Mouse (Mus musculus) forebrain, embryonic 15.5 days (tissue): ENCODE results near the gene Aldh8a1. TPM values are rescaled to one million over a fixed set of nuclear protein-coding genes. Genes with fewer than 3 reads are reported as not detected.

Experiments
- ATAC-seq: fragments of 200-750 bp; cut with Nextera tagmentation; replicated peaks from 2 replicates; pipeline ENCODE4 v1.8.0; 2017; ENCODE audit warnings: mild to moderate bottlenecking, moderate TSS enrichment, moderate library complexity
- H3K27ac ChIP-seq: fragments of 300-500 bp; sonication (generic); replicated peaks from 2 replicates; pipeline ENCODE4 v1.5.1; 2015; ENCODE audit warnings: mild to moderate bottlenecking, inconsistent platforms
- H3K27me3 ChIP-seq: fragments of 300-500 bp; sonication (generic); 2 replicates; pipeline ENCODE4 v1.6.1; 2015; ENCODE audit warnings: inconsistent platforms
- H3K36me3 ChIP-seq: fragments of 300-500 bp; sonication (generic); 2 replicates; pipeline ENCODE4 v1.6.1; 2015; ENCODE audit warnings: mild to moderate bottlenecking, inconsistent platforms
- H3K4me1 ChIP-seq: fragments of 300-500 bp; sonication (generic); 2 replicates; pipeline ENCODE4 v1.6.1; 2015; ENCODE audit warnings: inconsistent platforms
- H3K4me2 ChIP-seq: fragments of 300-500 bp; sonication (generic); replicated peaks from 2 replicates; pipeline ENCODE4 v1.6.1; 2015; ENCODE audit warnings: mild to moderate bottlenecking, inconsistent platforms
- H3K4me3 ChIP-seq: fragments of 300-500 bp; sonication (generic); 2 replicates; pipeline ENCODE4 v1.5.1; 2015; ENCODE audit warnings: mild to moderate bottlenecking, inconsistent platforms
- H3K9ac ChIP-seq: fragments of 300-500 bp; sonication (generic); replicated peaks from 2 replicates; pipeline ENCODE4 v1.6.1; 2015; ENCODE audit warnings: mild to moderate bottlenecking, inconsistent platforms
- H3K9me3 ChIP-seq: fragments of 300-500 bp; sonication (generic); 2 replicates; pipeline ENCODE4 v1.6.1; 2016; ENCODE audit warnings: inconsistent platforms
- WGBS: fragments of 180-500 bp; shearing (Covaris S2); methylation state at CpG from one replicate; pipeline ENCODE4 v1.1.7; 2015; ENCODE audit warnings: mixed read lengths; 5-methylcytosine and 5-hydroxymethylcytosine counted together
- polyA plus RNA-seq: library from polyadenylated mRNA; unstranded; fragments of >200 nt; fragmentation: Nextera tagmentation; extraction: Ambion mirVana; gene quantifications from 2 replicates; pipeline ENCODE4 v1.2.1, GENCODE M21; 2015

The Aldh8a1 gene
- polyA plus RNA-seq, 1 experiment from 2014 or later: not detected

DNA sequence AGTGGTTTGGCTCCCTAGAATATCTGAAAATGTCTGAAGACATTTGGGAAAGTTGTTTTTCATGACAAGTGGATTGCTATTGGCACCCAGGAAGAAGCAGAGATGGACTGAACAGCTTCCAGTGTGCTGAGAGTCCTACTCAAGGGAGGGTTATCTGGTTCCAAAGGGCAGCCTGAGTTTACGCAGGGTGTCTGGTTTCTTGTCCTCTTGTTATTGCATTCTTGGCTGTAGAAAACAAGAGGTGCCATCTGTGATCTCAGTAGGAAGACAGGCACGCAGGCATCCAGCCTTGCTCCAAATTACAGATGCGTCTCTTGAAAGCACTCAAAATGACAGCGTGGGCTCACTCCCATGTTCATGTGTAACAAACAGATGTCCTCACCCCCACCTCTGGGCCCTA, 63.9 kb downstream of the Aldh8a1 start:
- ATAC-seq: no peak
- no peak overlapping the region for H3K27ac ChIP-seq
- 68% methylated on average over 4 of the region's 4 CpGs for WGBS

DNA sequence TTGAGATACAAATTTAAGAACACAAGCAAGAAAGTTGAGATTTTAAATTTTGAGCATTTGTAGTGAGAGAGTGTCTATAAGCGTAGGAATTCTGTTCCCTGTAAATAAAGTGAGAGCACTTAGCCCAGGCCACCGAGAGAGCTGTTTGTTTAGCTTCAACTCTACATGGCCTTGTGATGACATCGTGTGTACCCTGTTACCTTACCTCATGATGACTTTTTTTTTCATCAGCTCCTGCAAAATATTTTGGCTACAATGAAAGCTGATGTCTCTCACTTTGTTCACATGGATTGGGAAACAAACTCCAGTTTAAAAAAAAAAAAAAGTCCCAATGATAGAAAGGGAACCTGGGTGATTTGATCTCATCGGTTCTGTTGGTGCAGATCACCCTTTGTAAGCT, 64.6 kb downstream of the Aldh8a1 start:
- WGBS: 93% methylated on average over 4 of the region's 4 CpGs
- no peaks in the 10 kb centered on the region for H3K4me1 ChIP-seq
- no peak overlapping the region for H3K27ac ChIP-seq
- no peak for ATAC-seq
- H3K27me3 ChIP-seq: no peaks in the 10 kb centered on the region
- H3K9ac ChIP-seq: no peak overlapping the region
- no peak overlapping the region for H3K4me3 ChIP-seq
- H3K4me2 ChIP-seq: no peak overlapping the region
- no peaks in the 10 kb centered on the region for H3K36me3 ChIP-seq
- no peaks in the 10 kb centered on the region for H3K9me3 ChIP-seq

More for the DNA sequence above, 63.9 kb downstream of the Aldh8a1 start:
- no peaks in the 10 kb centered on the region for H3K9me3 ChIP-seq
- no peak overlapping the region for H3K4me3 ChIP-seq
- H3K9ac ChIP-seq: no peak overlapping the region
- no peaks in the 10 kb centered on the region for H3K27me3 ChIP-seq
- H3K4me1 ChIP-seq: no peaks in the 10 kb centered on the region
- H3K36me3 ChIP-seq: no peaks in the 10 kb centered on the region
- no peak overlapping the region for H3K4me2 ChIP-seq

DNA sequence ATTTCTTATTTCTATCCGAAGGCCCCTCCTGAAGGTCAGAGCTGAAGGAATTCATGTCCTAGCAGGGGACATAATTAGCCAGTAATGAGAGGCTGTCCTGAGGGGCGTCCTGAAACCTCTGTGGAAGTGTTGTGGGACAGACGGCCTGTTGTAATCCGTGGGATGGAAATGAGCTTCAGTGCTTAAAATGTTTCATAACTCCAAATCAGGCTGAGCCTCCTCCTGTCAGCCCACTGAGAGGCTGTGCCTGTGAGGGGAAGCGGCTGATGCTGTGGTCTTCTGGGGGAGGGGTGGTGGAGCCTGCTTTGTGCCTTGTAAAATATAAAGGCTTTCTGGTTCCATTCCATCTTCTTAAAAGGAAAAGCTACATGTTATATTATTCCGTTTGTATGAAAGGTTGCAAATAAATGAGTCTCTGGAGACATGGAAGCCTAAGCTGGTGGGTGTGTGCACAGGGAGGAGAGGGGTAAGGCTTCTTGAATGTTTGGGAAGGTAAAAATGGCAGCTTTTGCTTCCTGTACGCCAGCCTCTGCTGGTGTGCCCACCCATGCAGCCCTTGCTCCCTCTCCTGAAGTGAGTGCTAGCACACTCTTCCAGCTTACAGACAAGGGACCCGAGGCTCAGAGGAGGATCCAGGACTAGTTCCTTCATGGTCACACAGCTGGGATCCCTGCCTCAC, 66.7 kb downstream of the Aldh8a1 start:
- no peak overlapping the region for H3K9ac ChIP-seq
- no peaks in the 10 kb centered on the region for H3K27me3 ChIP-seq
- no peak overlapping the region for H3K4me3 ChIP-seq
- H3K27ac ChIP-seq: no peak overlapping the region
- 42% methylated on average over 8 of the region's 8 CpGs for WGBS
- H3K36me3 ChIP-seq: no peaks in the 10 kb centered on the region
- H3K9me3 ChIP-seq: no peaks in the 10 kb centered on the region
- no peaks in the 10 kb centered on the region for H3K4me1 ChIP-seq
- no peak for ATAC-seq
- H3K4me2 ChIP-seq: no peak overlapping the region

DNA sequence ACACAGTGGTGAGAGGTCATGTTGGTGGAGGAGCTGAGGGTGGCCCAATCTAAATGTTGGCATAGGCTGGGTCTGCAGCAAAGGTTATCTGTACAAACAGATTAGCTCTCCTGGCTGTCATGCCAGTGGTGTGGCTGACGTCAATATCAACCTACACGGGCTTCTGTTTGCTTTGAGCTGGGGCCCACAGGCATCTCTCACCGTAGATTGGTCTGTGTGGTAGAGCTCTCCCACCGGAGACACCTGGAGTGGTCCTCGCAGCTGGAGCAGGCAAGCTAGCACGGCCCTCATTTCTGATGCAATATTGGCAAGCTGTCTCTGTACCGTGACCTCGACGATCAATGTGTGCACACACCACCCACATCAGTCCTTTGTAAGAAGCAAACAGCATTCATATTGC, 67.3 kb downstream of the Aldh8a1 start:
- no peak overlapping the region for H3K27ac ChIP-seq

More for the DNA sequence above, 67.3 kb downstream of the Aldh8a1 start:
- H3K4me2 ChIP-seq: no peak overlapping the region
- 92% methylated on average over 9 of the region's 9 CpGs for WGBS
- no peaks in the 10 kb centered on the region for H3K36me3 ChIP-seq
- no peak overlapping the region for H3K4me3 ChIP-seq
- H3K9me3 ChIP-seq: no peaks in the 10 kb centered on the region
- no peak overlapping the region for H3K9ac ChIP-seq
- no peaks in the 10 kb centered on the region for H3K4me1 ChIP-seq
- no peaks in the 10 kb centered on the region for H3K27me3 ChIP-seq
- no peak for ATAC-seq

Other genes with a start within 250 kb of the Aldh8a1 start
- 3.0 and 3.2 TPM in 2 replicates for gene Myb, start 216.3 kb upstream of the Aldh8a1 start, polyA plus RNA-seq
- 116 and 120 TPM in 2 replicates for gene Hbs1l, start 81.3 kb upstream of the Aldh8a1 start, polyA plus RNA-seq
- not detected in 2 replicates for gene 1700020N01Rik, start 215.9 kb downstream of the Aldh8a1 start, polyA plus RNA-seq